Mouse (Mus musculus): ENCODE results near the gene Rtl1. TPM values are rescaled to one million over a fixed set of nuclear protein-coding genes. Genes with fewer than 3 reads are reported as not detected.

The Rtl1 gene
- polyA plus RNA-seq, 1 experiment from 2014 or later = 1.4 TPM

DNA sequence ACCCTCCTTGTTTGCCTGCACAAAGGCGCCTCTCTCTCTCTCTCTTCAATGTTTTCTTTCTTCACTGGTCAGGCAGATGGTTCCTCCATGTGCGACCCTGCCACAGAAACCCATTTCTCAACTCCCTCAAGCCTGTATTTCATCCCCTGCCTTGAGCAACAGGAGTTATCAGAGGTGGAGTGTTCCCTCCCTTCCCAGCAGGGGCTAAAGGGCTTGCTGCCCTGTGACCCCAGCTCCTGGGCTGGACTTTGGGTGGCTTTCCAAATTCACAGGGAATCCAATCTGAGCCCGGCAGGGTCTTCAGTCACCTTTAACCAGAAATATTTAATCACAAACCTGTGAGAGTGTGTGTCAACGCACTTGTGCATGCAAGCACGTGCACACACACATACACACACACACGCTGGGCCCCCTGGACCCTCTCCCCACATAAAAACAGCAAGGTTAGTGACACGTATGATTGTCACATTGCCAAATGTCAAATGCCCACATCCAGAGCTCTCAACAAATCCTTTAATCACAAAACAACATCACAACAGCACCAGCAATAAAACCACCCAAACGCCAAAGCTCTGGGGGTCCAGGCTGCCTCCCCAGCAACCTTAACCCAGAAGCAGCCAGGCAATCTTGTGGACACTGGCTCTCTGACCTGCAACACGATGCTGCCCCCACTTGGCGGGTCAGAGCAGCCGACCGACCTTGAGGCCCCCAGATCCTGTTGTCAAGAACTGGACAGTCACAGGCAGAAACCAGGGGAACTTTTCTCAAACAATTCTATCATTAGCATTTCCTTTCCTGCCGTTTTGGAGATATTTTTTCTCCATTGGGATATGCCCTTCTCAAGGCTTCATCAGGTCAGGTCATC is 8.7 kb upstream of the Rtl1 start:
- peaks cover 30% of the 10 kb centered on the region for H3K27me3 ChIP-seq (replicated peaks)
- H3K27ac ChIP-seq = peak overlapping the region; percentile 51; the same call in 1 of the 2 replicates
- H3K4me1 ChIP-seq = peaks cover 7% of the 10 kb centered on the region; the same call in 1 of the 2 replicates
- H3K36me3 ChIP-seq = peaks cover 30% of the 10 kb centered on the region
- no peak overlapping the region for H3K9ac ChIP-seq
- WGBS (ENCODE audit: insufficient replicate concordance) = 41% methylated on average over 13 of the region's 13 CpGs
- H3K9me3 ChIP-seq (replicated peaks) = no peaks in the 10 kb centered on the region
- H3K4me2 ChIP-seq = no peak overlapping the region
- no peak overlapping the region for H3K4me3 ChIP-seq
- peak; percentile 31; the same call in 1 of the 2 replicates for ATAC-seq

DNA sequence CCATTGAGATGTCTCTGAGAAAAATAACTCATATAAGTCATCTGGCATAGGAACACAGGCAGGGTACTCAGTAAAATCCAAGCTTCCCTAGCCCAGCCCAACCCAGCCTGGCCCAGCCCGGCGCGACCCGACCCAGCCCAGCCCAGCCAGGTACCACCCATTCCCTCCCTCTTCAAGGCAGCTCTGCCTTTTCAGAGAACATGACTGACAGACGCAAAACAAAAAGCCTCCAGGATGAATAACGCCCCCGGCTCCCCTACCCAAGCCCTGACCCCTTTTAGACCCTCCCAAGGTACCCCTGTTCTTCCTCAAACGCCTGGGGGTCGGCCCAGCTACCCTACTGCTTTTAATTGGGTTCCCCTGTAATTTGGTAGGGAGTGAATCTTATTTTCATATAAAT is 7.8 kb upstream of the Rtl1 start:
- 39% methylated on average over 9 of the region's 9 CpGs for WGBS (ENCODE audit: insufficient replicate concordance)
- Histone ChIP-seq H3K27me3 (replicated peaks) (peaks cover 22% of the 10 kb centered on the region), H3K4me3 (no peak overlapping the region), H3K27ac (peak overlapping the region; percentile 51; the same call in 1 of the 2 replicates), H3K9me3 (replicated peaks) (no peaks in the 10 kb centered on the region), H3K4me1 (peaks cover 7% of the 10 kb centered on the region; the same call in 1 of the 2 replicates), H3K9ac (no peak overlapping the region), H3K4me2 (no peak overlapping the region), H3K36me3 (peaks cover 33% of the 10 kb centered on the region)
- no peak for ATAC-seq

DNA sequence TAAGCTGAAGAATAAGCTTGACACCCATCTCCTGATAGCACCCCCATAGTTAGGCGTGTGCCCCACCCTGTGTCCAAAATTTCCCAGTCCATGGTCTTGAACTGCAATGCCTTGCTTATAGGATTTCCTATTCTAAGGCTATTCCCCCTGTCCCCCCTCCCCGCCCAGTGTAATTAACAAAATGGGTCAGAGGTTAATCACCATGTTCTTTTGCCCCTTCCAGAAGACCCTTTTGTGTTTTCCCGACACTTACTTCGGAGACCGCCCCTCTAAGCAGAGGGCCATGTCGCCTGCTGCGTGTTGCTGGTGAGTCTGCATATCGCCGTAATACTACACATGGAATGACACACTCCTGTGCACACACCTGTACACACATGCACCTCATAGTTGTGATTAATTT is 7.1 kb upstream of the Rtl1 start:
- Histone ChIP-seq H3K27ac (no peak overlapping the region), H3K4me3 (no peak overlapping the region), H3K9ac (no peak overlapping the region), H3K4me1 (peaks cover 7% of the 10 kb centered on the region; the same call in 1 of the 2 replicates), H3K36me3 (peaks cover 33% of the 10 kb centered on the region), H3K9me3 (replicated peaks) (no peaks in the 10 kb centered on the region), H3K4me2 (no peak overlapping the region), H3K27me3 (replicated peaks) (peaks cover 15% of the 10 kb centered on the region)
- 74% methylated on average over 9 of the region's 9 CpGs for WGBS (ENCODE audit: insufficient replicate concordance)
- no peak for ATAC-seq

GRCm38 (mm10) chr12:109604982-109605721 is 5.0 kb upstream of the Rtl1 start:
- Histone ChIP-seq H3K4me2 (no peak overlapping the region), H3K9ac (no peak overlapping the region), H3K9me3 (replicated peaks) (no peaks in the 10 kb centered on the region), H3K27ac (no peak overlapping the region), H3K27me3 (replicated peaks) (no peaks in the 10 kb centered on the region), H3K36me3 (peaks cover 22% of the 10 kb centered on the region; the same call in 1 of the 2 replicates), H3K4me1 (peaks cover 7% of the 10 kb centered on the region; the same call in 1 of the 2 replicates), H3K4me3 (no peak overlapping the region)
- WGBS (ENCODE audit: insufficient replicate concordance) = 66% methylated on average over 16 of the region's 16 CpGs
- no peak for ATAC-seq

GRCm38 (mm10) chr12:109598551-109599250 is 1.4 kb downstream of the Rtl1 start:
- no peak for ATAC-seq
- no peaks in the 10 kb centered on the region for H3K9me3 ChIP-seq (replicated peaks)
- no peak overlapping the region for H3K27ac ChIP-seq
- H3K36me3 ChIP-seq = peaks cover 18% of the 10 kb centered on the region
- no peaks in the 10 kb centered on the region for H3K4me1 ChIP-seq
- H3K27me3 ChIP-seq (replicated peaks) = no peaks in the 10 kb centered on the region
- no peak overlapping the region for H3K4me2 ChIP-seq
- 67% methylated on average over 12 of the region's 12 CpGs for WGBS (ENCODE audit: insufficient replicate concordance)
- no peak overlapping the region for H3K4me3 ChIP-seq
- H3K9ac ChIP-seq = no peak overlapping the region

DNA sequence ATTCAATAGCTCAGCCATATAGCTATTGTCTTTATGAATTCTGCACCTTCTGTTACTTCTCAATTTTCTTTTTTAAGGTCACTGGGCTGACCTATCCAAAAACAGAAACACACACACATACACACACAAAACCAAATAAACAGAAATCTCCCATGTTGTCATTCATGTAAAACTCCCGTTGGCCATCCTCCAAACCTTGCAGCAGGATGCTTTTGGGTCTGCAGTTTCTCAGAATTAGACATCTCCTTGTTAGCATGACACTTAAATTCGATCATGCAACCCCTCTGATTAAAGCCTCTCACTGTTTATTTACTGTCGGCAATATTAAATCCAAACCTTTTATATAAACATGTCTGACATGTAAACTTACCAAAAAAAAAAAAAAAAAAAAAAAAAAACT is 3.4 kb downstream of the Rtl1 start:
- no peak overlapping the region for H3K4me2 ChIP-seq
- H3K27me3 ChIP-seq (replicated peaks) = no peaks in the 10 kb centered on the region
- WGBS (ENCODE audit: insufficient replicate concordance) = 63% methylated on average over 3 of the region's 3 CpGs
- H3K9ac ChIP-seq = no peak overlapping the region
- H3K36me3 ChIP-seq = peaks cover 34% of the 10 kb centered on the region
- H3K4me3 ChIP-seq = no peak overlapping the region
- no peak for ATAC-seq
- H3K9me3 ChIP-seq (replicated peaks) = no peaks in the 10 kb centered on the region
- no peaks in the 10 kb centered on the region for H3K4me1 ChIP-seq
- H3K27ac ChIP-seq = no peak overlapping the region

GRCm38 (mm10) chr12:109596232-109596631 is 3.9 kb downstream of the Rtl1 start:
- H3K4me1 ChIP-seq = no peaks in the 10 kb centered on the region
- H3K9ac ChIP-seq = no peak overlapping the region
- no peak for ATAC-seq
- no peaks in the 10 kb centered on the region for H3K27me3 ChIP-seq (replicated peaks)
- H3K9me3 ChIP-seq (replicated peaks) = no peaks in the 10 kb centered on the region
- 57% methylated on average over 8 of the region's 8 CpGs for WGBS (ENCODE audit: insufficient replicate concordance)
- H3K36me3 ChIP-seq = peaks cover 36% of the 10 kb centered on the region
- no peak overlapping the region for H3K4me2 ChIP-seq
- no peak overlapping the region for H3K27ac ChIP-seq
- no peak overlapping the region for H3K4me3 ChIP-seq

- Histone ChIP-seq H3K27me3 (replicated peaks) (no peaks in the 10 kb centered on the region), H3K9me3 (replicated peaks) (no peaks in the 10 kb centered on the region), H3K9ac (no peak overlapping the region), H3K4me1 (no peaks in the 10 kb centered on the region), H3K4me3 (no peak overlapping the region), H3K27ac (peak overlapping the region; percentile 28; the same call in 1 of the 2 replicates), H3K4me2 (no peak overlapping the region), H3K36me3 (peaks cover 39% of the 10 kb centered on the region)
- WGBS (ENCODE audit: insufficient replicate concordance) = 74% methylated on average over 6 of the region's 6 CpGs
- ATAC-seq = no peak
Measured at GRCm38 (mm10) chr12:109595753-109596152, 4.4 kb downstream of the Rtl1 start.

GRCm38 (mm10) chr12:109594961-109595360 is 5.2 kb downstream of the Rtl1 start:
- no peak for ATAC-seq

GRCm38 (mm10) chr12:109582185-109582584 is 17.9 kb downstream of the Rtl1 start:
- ATAC-seq = peak; percentile 4; the same call in 1 of the 2 replicates
- H3K4me2 ChIP-seq = no peak overlapping the region
- H3K27ac ChIP-seq = no peak overlapping the region
- no peaks in the 10 kb centered on the region for H3K4me1 ChIP-seq
- H3K36me3 ChIP-seq = peaks cover 20% of the 10 kb centered on the region
- H3K9ac ChIP-seq = no peak overlapping the region
- H3K4me3 ChIP-seq = no peak overlapping the region
- WGBS (ENCODE audit: insufficient replicate concordance) = 55% methylated on average over 5 of the region's 5 CpGs
- no peaks in the 10 kb centered on the region for H3K27me3 ChIP-seq (replicated peaks)
- no peaks in the 10 kb centered on the region for H3K9me3 ChIP-seq (replicated peaks)

More at GRCm38 (mm10) chr12:109594961-109595360, 5.2 kb downstream of the Rtl1 start:
- H3K4me3 ChIP-seq = no peak overlapping the region
- no peaks in the 10 kb centered on the region for H3K27me3 ChIP-seq (replicated peaks)
- H3K4me1 ChIP-seq = no peaks in the 10 kb centered on the region
- WGBS (ENCODE audit: insufficient replicate concordance) = 67% methylated on average over 7 of the region's 7 CpGs
- H3K9me3 ChIP-seq (replicated peaks) = no peaks in the 10 kb centered on the region
- H3K9ac ChIP-seq = no peak overlapping the region
- peaks cover 46% of the 10 kb centered on the region for H3K36me3 ChIP-seq
- H3K4me2 ChIP-seq = no peak overlapping the region
- 0 out of 2 replicates have a peak overlapping the region, but pooled peaks have one; percentile 40 for H3K27ac ChIP-seq

- Histone ChIP-seq H3K27ac (no peak overlapping the region), H3K36me3 (peaks cover 27% of the 10 kb centered on the region), H3K4me3 (no peak overlapping the region), H3K27me3 (replicated peaks) (no peaks in the 10 kb centered on the region), H3K9ac (no peak overlapping the region), H3K9me3 (replicated peaks) (no peaks in the 10 kb centered on the region), H3K4me2 (no peak overlapping the region), H3K4me1 (no peaks in the 10 kb centered on the region)
- 64% methylated on average over 4 of the region's 4 CpGs for WGBS (ENCODE audit: insufficient replicate concordance)
- ATAC-seq = no peak
Measured at GRCm38 (mm10) chr12:109572259-109572658, 27.9 kb downstream of the Rtl1 start.

All from liver, embryonic 12.5 days (tissue).